8 mouse cellular contexts compared by ENCODE assay signal in the genomic region with DNA sequence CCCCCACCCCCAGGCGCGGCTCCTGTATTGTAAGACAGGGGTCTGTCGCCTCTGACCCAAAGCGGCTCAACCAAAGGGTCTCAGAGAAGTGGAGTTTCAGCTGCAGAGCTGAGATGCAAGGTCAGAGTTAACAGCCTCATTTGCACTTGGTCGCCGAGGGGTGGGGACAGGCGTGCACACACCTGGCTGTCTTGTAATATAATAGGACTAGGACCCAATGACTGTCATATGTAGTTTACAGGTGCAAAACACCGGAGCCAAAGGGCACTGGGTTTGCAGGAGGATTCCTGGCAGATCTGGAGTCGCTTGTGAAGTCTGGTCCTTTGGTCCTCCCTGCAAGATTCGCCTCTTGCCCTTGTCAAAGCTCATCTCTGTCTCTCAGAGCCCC. TPM values are rescaled to one million over a fixed set of nuclear protein-coding genes. Genes with fewer than 3 reads are reported as not detected.
DNase-seq lines count a peak whose midpoint lies in the region; ATAC-seq and TF ChIP-seq lines count a peak whose summit lies in the region.

No protein-coding gene starts in this region.

- no peaks in the 10 kb centered on the region for H3K36me3 ChIP-seq in forebrain, embryonic 12.5 days (replicated peaks)
- H3K36me3 ChIP-seq in kidney, postnatal 0 days (ENCODE audit: insufficient read depth, low read length) = no peaks in the 10 kb centered on the region
- no peaks in the 10 kb centered on the region for H3K36me3 ChIP-seq in midbrain, postnatal 0 days (ENCODE audit: insufficient read depth, low read length)

- no peak for DNase-seq in lung, adult 2 months
- DNase-seq in lung, postnatal 25 days (ENCODE audit: low spot score) = no peak
- DNase-seq in kidney, postnatal 0 days (ENCODE audit: low spot score) = peak; percentile 16
- DNase-seq in midbrain, postnatal 0 days (ENCODE audit: low spot score) = no peak
- no peak for DNase-seq in ovary, adult 18-20 months (ENCODE audit: low spot score)
- DNase-seq in layer of hippocampus, adult 9-11 months = no peak

- 7% methylated on average over 10 of the region's 10 CpGs for WGBS in lung, adult 2 months
- WGBS in forebrain, embryonic 12.5 days = 6% methylated on average over 10 of the region's 10 CpGs
- 5% methylated on average over 10 of the region's 10 CpGs for WGBS in kidney, postnatal 0 days
- WGBS in midbrain, postnatal 0 days = 9% methylated on average over 10 of the region's 10 CpGs

- TF ChIP-seq POLR2A in lung, adult 2 months (IDR thresholded peaks at IDR 0.05; ENCODE audit: borderline replicate concordance, extremely low read depth, low read depth, low read length) = no peak

- no peaks in the 10 kb centered on the region for H3K9me3 ChIP-seq in forebrain, embryonic 12.5 days
- H3K9me3 ChIP-seq in kidney, postnatal 0 days (replicated peaks; ENCODE audit: low read length) = no peaks in the 10 kb centered on the region
- no peaks in the 10 kb centered on the region for H3K9me3 ChIP-seq in midbrain, postnatal 0 days (ENCODE audit: low read length)

- peak overlapping the region; percentile 99 for H3K4me2 ChIP-seq in forebrain, embryonic 12.5 days
- H3K4me2 ChIP-seq in kidney, postnatal 0 days (ENCODE audit: low read length) = peak overlapping the region; percentile 99
- peak overlapping the region; percentile 99 for H3K4me2 ChIP-seq in midbrain, postnatal 0 days (ENCODE audit: low read depth, low read length, poor library complexity, severe bottlenecking)

- peak; percentile 49 for ATAC-seq in forebrain, embryonic 12.5 days (ENCODE audit: low FRiP score)
- peak; percentile 65 for ATAC-seq in kidney, postnatal 0 days (replicated peaks; ENCODE audit: low FRiP score, low read depth)
- peak; percentile 56 for ATAC-seq in midbrain, postnatal 0 days (ENCODE audit: low FRiP score)
- no peak for ATAC-seq in erythroblast, adult 5-6 weeks (replicated peaks; ENCODE audit: low FRiP score, poor library complexity, severe bottlenecking)

- no peak overlapping the region for H3K27ac ChIP-seq in forebrain, embryonic 12.5 days
- peak overlapping the region; percentile 36; the same call in 1 of the 2 replicates for H3K27ac ChIP-seq in kidney, postnatal 0 days
- no peak overlapping the region for H3K27ac ChIP-seq in midbrain, postnatal 0 days (ENCODE audit: low read depth, low read length)

- H3K4me3 ChIP-seq in lung, adult 2 months (replicated peaks; ENCODE audit: extremely low read depth, low read depth, low read length) = peak overlapping the region; percentile 19
- H3K4me3 ChIP-seq in forebrain, embryonic 12.5 days (replicated peaks) = peak overlapping the region; percentile 68
- H3K4me3 ChIP-seq in kidney, postnatal 0 days (replicated peaks; ENCODE audit: low read depth, low read length) = peak overlapping the region; percentile 76
- H3K4me3 ChIP-seq in midbrain, postnatal 0 days (ENCODE audit: low read depth, low read length) = peak overlapping the region; percentile 73

- H3K9ac ChIP-seq in forebrain, embryonic 12.5 days = peak overlapping the region; percentile 80
- peak overlapping the region; percentile 80 for H3K9ac ChIP-seq in kidney, postnatal 0 days (ENCODE audit: low read depth, low read length)
- peak overlapping the region; percentile 70; the same call in 1 of the 2 replicates for H3K9ac ChIP-seq in midbrain, postnatal 0 days (replicated peaks; ENCODE audit: low read length, poor library complexity, severe bottlenecking)

- H3K4me1 ChIP-seq in lung, adult 2 months (ENCODE audit: control insufficient read depth, insufficient read depth, low read length) = no peaks in the 10 kb centered on the region
- peaks cover 10% of the 10 kb centered on the region for H3K4me1 ChIP-seq in forebrain, embryonic 12.5 days
- H3K4me1 ChIP-seq in kidney, postnatal 0 days (replicated peaks; ENCODE audit: insufficient read depth, low read length) = peaks cover 5% of the 10 kb centered on the region; the same call in 1 of the 2 replicates
- H3K4me1 ChIP-seq in midbrain, postnatal 0 days (ENCODE audit: insufficient read depth, low read length) = no peaks in the 10 kb centered on the region

- no peak for TF ChIP-seq CTCF in lung, adult 2 months (IDR thresholded peaks at IDR 0.05; ENCODE audit: insufficient read depth, low read length)
- TF ChIP-seq CTCF in kidney, postnatal 0 days (IDR thresholded peaks at IDR 0.05; ENCODE audit: low read depth) = no peak
- TF ChIP-seq CTCF in midbrain, postnatal 0 days (IDR thresholded peaks at IDR 0.05) = no peak

- H3K27me3 ChIP-seq in forebrain, embryonic 12.5 days = peaks cover 48% of the 10 kb centered on the region
- H3K27me3 ChIP-seq in kidney, postnatal 0 days (ENCODE audit: insufficient read depth, low read length) = no peaks in the 10 kb centered on the region
- H3K27me3 ChIP-seq in midbrain, postnatal 0 days (ENCODE audit: insufficient read depth, low read length) = peaks cover 20% of the 10 kb centered on the region; the same call in 1 of the 2 replicates

RNA-seq across cellular contexts. Expression of gene Phactr2, which starts 0.3 kb away (rescaled TPM):
- 21.2 and 33.5 TPM in 2 replicates for polyA plus RNA-seq in lung, adult 2 months (2012; rRNA removed)
- 12.4 TPM in 2 replicates for polyA plus RNA-seq in forebrain, embryonic 12.5 days (2016; fragmentation: Nextera tagmentation; extraction: Ambion mirVana)
- 23.7 and 26.4 TPM in 2 replicates for polyA plus RNA-seq in kidney, postnatal 0 days (2015; fragmentation: Nextera tagmentation; extraction: Ambion mirVana)
- 9.0 and 11.0 TPM in 2 replicates for total RNA-seq in midbrain, postnatal 0 days (2014; rRNA removed)
- polyA plus RNA-seq in midbrain, postnatal 0 days (2015; fragmentation: Nextera tagmentation; extraction: Ambion mirVana) = 8.4 TPM in 2 replicates
- total RNA-seq in erythroblast, adult 5-6 weeks (2015; ENCODE audit: low replicate concordance) = 8.3 and 9.6 TPM in 2 replicates
- total RNA-seq in erythroblast, adult 5-6 weeks (2017; ENCODE audit: low replicate concordance) = 5.2 and 9.3 TPM in 2 replicates

RNA-seq across cellular contexts. Expression of gene Fuca2, which starts 24.8 kb away (rescaled TPM):
- 21.4 and 22.7 TPM in 2 replicates for polyA plus RNA-seq in lung, adult 2 months (2012; rRNA removed)
- polyA plus RNA-seq in forebrain, embryonic 12.5 days (2016; fragmentation: Nextera tagmentation; extraction: Ambion mirVana) = 22.4 and 22.7 TPM in 2 replicates
- 191 and 212 TPM in 2 replicates for polyA plus RNA-seq in kidney, postnatal 0 days (2015; fragmentation: Nextera tagmentation; extraction: Ambion mirVana)
- 15.8 and 24.3 TPM in 2 replicates for total RNA-seq in midbrain, postnatal 0 days (2014; rRNA removed)
- 65.7 and 67.5 TPM in 2 replicates for polyA plus RNA-seq in midbrain, postnatal 0 days (2015; fragmentation: Nextera tagmentation; extraction: Ambion mirVana)
- total RNA-seq in erythroblast, adult 5-6 weeks (2015; ENCODE audit: low replicate concordance) = 22.2 and 62.3 TPM in 2 replicates
- total RNA-seq in erythroblast, adult 5-6 weeks (2017; ENCODE audit: low replicate concordance) = 11.2 and 12.1 TPM in 2 replicates

Comparison
In these comparisons a context has a peak if more than half of its experiments do, and no peak if none do; other contexts are left out.
1. H3K4me3 ChIP-seq: peak in every context shown above with its lines; median percentile 76 in kidney, postnatal 0 days; 73 in midbrain, postnatal 0 days; 68 in forebrain, embryonic 12.5 days; 19 in lung, adult 2 months.